Mouse (Mus musculus) left cerebral cortex, adult 11 months (tissue): ENCODE data around the gene Rnf111.

Experiments used
- DNase-seq: peaks from one replicate; pipeline ENCODE4 v3.0.0; 2022; ENCODE audit warnings: low spot score

Gene Rnf111

GRCm38 (mm10) chr9:70395617-70396016 is 107.9 kb downstream of the Rnf111 start:
- no peak for DNase-seq

GRCm38 (mm10) chr9:70392563-70392907 is 111.0 kb downstream of the Rnf111 start:
- peak; percentile 36 for DNase-seq

GRCm38 (mm10) chr9:70391660-70392562 is 111.6 kb downstream of the Rnf111 start:
- DNase-seq = no peak

- no peak for DNase-seq
Observed at GRCm38 (mm10) chr9:70391042-70391441, 112.5 kb downstream of the Rnf111 start.

- no peak for DNase-seq
Observed at GRCm38 (mm10) chr9:70389548-70389947, 114.0 kb downstream of the Rnf111 start.

GRCm38 (mm10) chr9:70387410-70388119 is 116.0 kb downstream of the Rnf111 start:
- no peak for DNase-seq

- DNase-seq = no peak
Observed at GRCm38 (mm10) chr9:70384958-70385728, 118.4 kb downstream of the Rnf111 start.

- no peak for DNase-seq
Observed at GRCm38 (mm10) chr9:70384494-70384893, 119.0 kb downstream of the Rnf111 start.

- no peak for DNase-seq
Observed at GRCm38 (mm10) chr9:70383750-70384149, 119.8 kb downstream of the Rnf111 start.

- DNase-seq = no peak
Observed at GRCm38 (mm10) chr9:70382091-70382490, 121.4 kb downstream of the Rnf111 start.

- DNase-seq = no peak
Observed at GRCm38 (mm10) chr9:70379502-70380467, 123.7 kb downstream of the Rnf111 start.
